Mouse (Mus musculus) embryo, embryonic 10.5 days (tissue): ENCODE measurements around the gene Sdccag8.

Source experiments
- DNase-seq: peaks from one replicate; pipeline ENCODE4 v3.0.0-alpha.2; 2015; ENCODE audit warnings: low spot score

Sdccag8 gene

GRCm38 (mm10) chr1:177054891-177055290 lies 240.4 kb downstream of the Sdccag8 start:
- DNase-seq = no peak

DNA sequence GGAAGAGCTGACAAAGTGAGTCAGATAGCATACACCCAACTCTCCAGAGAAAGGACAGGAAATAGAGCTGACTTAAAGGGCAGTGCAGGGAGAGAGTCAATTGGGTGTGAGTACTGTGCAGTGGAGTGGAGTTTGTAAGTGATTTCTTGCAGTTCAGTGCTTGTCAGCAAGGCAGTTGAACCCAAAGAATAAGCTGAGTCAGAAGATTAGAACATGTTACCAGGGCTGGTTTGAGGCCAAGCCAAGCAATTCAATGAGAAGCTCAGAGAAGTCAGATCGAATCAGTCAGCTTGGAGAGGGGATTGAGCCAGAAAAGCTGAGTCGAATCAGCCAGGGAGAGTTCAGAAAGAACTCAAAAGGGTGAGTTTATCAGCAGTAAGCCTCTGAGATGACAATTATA lies 247.3 kb downstream of the Sdccag8 start:
- DNase-seq = no peak

DNA sequence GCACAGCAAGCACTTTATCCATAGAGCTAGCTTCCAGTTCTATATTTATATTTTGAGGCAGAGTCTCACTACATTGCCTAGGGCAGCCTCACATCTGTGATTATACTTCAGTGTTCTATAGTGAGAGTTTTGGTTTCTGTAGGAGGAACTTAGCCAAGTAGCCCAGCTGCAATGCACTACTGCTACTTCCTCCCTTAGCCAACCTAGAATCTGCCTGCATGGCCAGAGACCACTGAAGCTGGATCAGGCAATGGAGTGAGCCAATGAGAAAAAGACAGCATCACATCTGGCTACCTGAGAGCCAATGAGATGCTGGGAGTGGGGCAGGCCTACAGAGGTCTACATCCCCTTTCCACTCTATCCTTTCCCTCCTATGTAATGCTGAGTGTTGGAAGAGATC lies 251.3 kb downstream of the Sdccag8 start:
- no peak for DNase-seq

- DNase-seq = no peak
Measured at GRCm38 (mm10) chr1:177067123-177067646, 252.7 kb downstream of the Sdccag8 start.

- DNase-seq = no peak
Measured at GRCm38 (mm10) chr1:177069161-177069560, 254.7 kb downstream of the Sdccag8 start.
